Mouse (Mus musculus): Measurements from ENCODE around the gene Prune1.

- no peak for TF ChIP-seq CTCF (IDR thresholded peaks at IDR 0.05)
- no peak for TF ChIP-seq EP300 (IDR thresholded peaks at IDR 0.05)
These were observed 38.8 kb downstream of the Prune1 start for GRCm38 (mm10) chr3:95243086-95243485.

All from lung, postnatal 0 days (tissue).